Mouse (Mus musculus) neural tube, embryonic 14.5 days (tissue): ENCODE measurements around the gene Rbfox2. TPM values are rescaled to one million over a fixed set of nuclear protein-coding genes. Genes with fewer than 3 reads are reported as not detected.

Source experiments
- ATAC-seq: fragments of 200-750 bp; cut with Nextera tagmentation; 2 replicates; pipeline ENCODE4 v1.8.0; 2017; ENCODE audit warnings: low read depth, mild to moderate bottlenecking, moderate TSS enrichment, moderate library complexity
- H3K27ac ChIP-seq: fragments of 300-500 bp; sonication (generic); 2 replicates; pipeline ENCODE4 v1.5.1; 2014; ENCODE audit warnings: low read depth, mild to moderate bottlenecking, control low read depth, low read length, moderate library complexity, mixed read lengths
- H3K27me3 ChIP-seq: fragments of 300-500 bp; sonication (generic); 2 replicates; pipeline ENCODE4 v1.6.1; 2014; ENCODE audit warnings: low read length; ENCODE audit not compliant: control insufficient read depth, insufficient read depth
- H3K36me3 ChIP-seq: fragments of 300-500 bp; sonication (generic); 2 replicates; pipeline ENCODE4 v1.6.1; 2014; ENCODE audit warnings: low read length, mixed read lengths; ENCODE audit not compliant: control insufficient read depth, insufficient read depth
- H3K4me1 ChIP-seq: fragments of 300-500 bp; sonication (generic); 2 replicates; pipeline ENCODE4 v1.6.1; 2014; ENCODE audit warnings: low read length; ENCODE audit not compliant: control insufficient read depth, insufficient read depth
- H3K4me2 ChIP-seq: fragments of 300-500 bp; sonication (generic); 2 replicates; pipeline ENCODE4 v1.6.1; 2014; ENCODE audit warnings: mild to moderate bottlenecking, low read depth, low read length, control low read depth
- H3K4me3 ChIP-seq: fragments of 300-500 bp; sonication (generic); 2 replicates; pipeline ENCODE4 v1.5.1; 2014; ENCODE audit warnings: low read depth, low read length, control low read depth, mixed read lengths
- H3K9ac ChIP-seq: fragments of 300-500 bp; sonication (generic); replicated peaks from 2 replicates; pipeline ENCODE4 v1.6.1; 2014; ENCODE audit warnings: low read depth, mild to moderate bottlenecking, control low read depth, low read length, mixed read lengths
- H3K9me3 ChIP-seq: fragments of 300-500 bp; sonication (generic); 2 replicates; pipeline ENCODE4 v1.6.1; 2016; ENCODE audit warnings: low read length; ENCODE audit not compliant: control insufficient read depth
- WGBS: fragments of 180-500 bp; shearing (Covaris S2); extraction: QIAGEN DNeasy Blood & Tissue Kit; methylation state at CpG from one replicate; pipeline ENCODE4 v1.1.7; 2014; 5-methylcytosine and 5-hydroxymethylcytosine counted together
- polyA plus RNA-seq: library from polyadenylated mRNA; unstranded; fragments of >200 nt; fragmentation: Nextera tagmentation; extraction: Ambion mirVana; gene quantifications from 2 replicates; pipeline ENCODE4 v1.2.1, GENCODE M21; 2014

Gene Rbfox2
- polyA plus RNA-seq, 1 experiment from 2014 or later: 208 TPM

DNA sequence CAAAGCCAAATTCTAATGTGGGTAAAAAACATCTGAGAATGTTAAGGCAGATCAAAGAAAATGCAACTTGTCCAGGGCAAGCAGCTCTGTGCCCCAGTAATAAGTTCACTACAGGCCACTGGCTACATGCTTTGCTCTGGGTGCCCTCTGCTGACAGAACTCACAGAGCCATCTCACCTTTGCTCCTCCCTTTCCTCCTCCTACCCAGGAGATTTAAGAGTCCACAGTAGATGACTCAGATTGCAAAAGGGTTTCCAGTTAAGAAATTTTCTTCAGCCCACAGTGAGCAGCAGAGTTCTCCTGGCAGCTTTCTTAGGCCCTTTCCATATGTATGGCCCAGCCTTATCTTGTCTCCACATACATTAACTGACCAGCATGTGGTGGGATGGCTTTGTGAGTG, 86.7 kb downstream of the Rbfox2 start:
- H3K27ac ChIP-seq: no peak overlapping the region

GRCm38 (mm10) chr15:77219571-77219970, 87.2 kb downstream of the Rbfox2 start:
- no peak for ATAC-seq
- H3K9me3 ChIP-seq: no peaks in the 10 kb centered on the region
- H3K4me3 ChIP-seq: no peak overlapping the region
- H3K4me2 ChIP-seq: no peak overlapping the region
- no peaks in the 10 kb centered on the region for H3K36me3 ChIP-seq
- H3K27ac ChIP-seq: no peak overlapping the region
- 68% methylated on average over 1 of the region's 1 CpGs for WGBS
- no peak overlapping the region for H3K9ac ChIP-seq
- no peaks in the 10 kb centered on the region for H3K27me3 ChIP-seq
- H3K4me1 ChIP-seq: peaks cover 7% of the 10 kb centered on the region; the same call in 1 of the 2 replicates

More for the DNA sequence above, 86.7 kb downstream of the Rbfox2 start:
- Histone ChIP-seq H3K9me3 (no peaks in the 10 kb centered on the region), H3K9ac (no peak overlapping the region), H3K4me2 (no peak overlapping the region), H3K27me3 (no peaks in the 10 kb centered on the region), H3K36me3 (no peaks in the 10 kb centered on the region), H3K4me3 (no peak overlapping the region), H3K4me1 (peaks cover 7% of the 10 kb centered on the region; the same call in 1 of the 2 replicates)
- ATAC-seq: no peak

- WGBS: 95% methylated on average over 3 of the region's 3 CpGs
- ATAC-seq: no peak
- no peaks in the 10 kb centered on the region for H3K9me3 ChIP-seq
- no peak overlapping the region for H3K4me2 ChIP-seq
- H3K9ac ChIP-seq: no peak overlapping the region
- peaks cover 7% of the 10 kb centered on the region; the same call in 1 of the 2 replicates for H3K4me1 ChIP-seq
- no peaks in the 10 kb centered on the region for H3K27me3 ChIP-seq
- no peak overlapping the region for H3K4me3 ChIP-seq
- H3K27ac ChIP-seq: no peak overlapping the region
- H3K36me3 ChIP-seq: no peaks in the 10 kb centered on the region
Observed at GRCm38 (mm10) chr15:77218007-77218406, 88.8 kb downstream of the Rbfox2 start.

- 18% methylated on average over 1 of the region's 1 CpGs for whole genome bisulfite sequencing
- ATAC-seq: no peak
Observed at GRCm38 (mm10) chr15:77217523-77217922, 89.3 kb downstream of the Rbfox2 start.

DNA sequence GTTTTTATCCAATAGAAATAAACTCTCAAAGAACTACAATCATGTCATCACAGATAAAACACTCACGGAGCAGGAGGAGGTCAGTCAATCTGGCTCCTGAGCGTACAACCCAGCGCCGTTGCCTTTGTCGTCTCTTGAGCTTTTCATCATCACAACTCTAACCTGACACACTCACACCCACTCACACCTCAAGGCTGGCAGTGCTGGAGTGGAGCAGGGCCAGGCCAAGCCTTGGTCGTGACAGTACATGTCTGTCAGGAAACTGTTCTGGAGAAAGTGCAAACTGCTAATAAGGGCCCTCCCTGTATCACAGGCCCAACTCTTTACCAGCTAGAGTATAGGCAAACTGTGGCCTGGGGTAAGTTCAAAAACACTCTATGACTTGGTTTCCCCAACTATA, 90.1 kb downstream of the Rbfox2 start:
- 83% methylated on average over 6 of the region's 6 CpGs for WGBS
- no peak for ATAC-seq
- no peaks in the 10 kb centered on the region for H3K27me3 ChIP-seq

More at GRCm38 (mm10) chr15:77217523-77217922, 89.3 kb downstream of the Rbfox2 start:
- Histone ChIP-seq H3K27me3 (no peaks in the 10 kb centered on the region), H3K4me2 (no peak overlapping the region), H3K27ac (no peak overlapping the region), H3K9ac (no peak overlapping the region), H3K9me3 (no peaks in the 10 kb centered on the region), H3K4me1 (peaks cover 7% of the 10 kb centered on the region; the same call in 1 of the 2 replicates), H3K4me3 (no peak overlapping the region), H3K36me3 (no peaks in the 10 kb centered on the region)

DNA sequence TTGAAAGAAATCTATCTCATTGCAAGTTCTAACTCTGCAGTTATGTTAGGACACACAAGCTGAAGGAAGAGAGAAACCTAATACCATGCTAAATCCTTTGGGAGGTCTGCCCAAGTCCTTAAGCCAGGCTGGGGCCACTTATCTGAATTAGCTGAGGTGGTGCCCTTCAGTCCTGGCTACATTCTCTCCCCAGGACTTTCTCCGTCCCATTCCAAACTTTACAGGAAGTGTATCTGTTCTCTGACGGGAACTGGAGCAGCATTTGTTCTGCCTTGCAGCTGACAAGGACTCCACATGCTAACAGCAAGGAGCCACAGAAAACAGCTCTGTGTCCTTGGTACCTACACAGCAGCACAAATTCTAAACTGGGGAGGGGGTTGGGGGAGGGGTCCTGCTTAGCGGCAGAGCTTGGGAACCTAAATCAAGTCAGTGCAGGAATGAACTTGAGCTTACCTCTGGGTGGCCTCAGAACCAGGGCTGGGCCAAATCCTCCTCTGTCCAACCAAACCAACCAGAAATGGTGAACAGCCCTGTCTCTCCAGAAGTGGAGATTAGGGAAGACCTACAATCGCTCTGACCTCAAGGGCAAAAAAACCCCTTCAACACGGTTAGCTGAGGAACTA, 91.5 kb downstream of the Rbfox2 start:
- Histone ChIP-seq H3K27me3 (no peaks in the 10 kb centered on the region), H3K4me3 (no peak overlapping the region), H3K9me3 (no peaks in the 10 kb centered on the region), H3K36me3 (no peaks in the 10 kb centered on the region), H3K4me1 (peaks cover 7% of the 10 kb centered on the region; the same call in 1 of the 2 replicates), H3K27ac (no peak overlapping the region), H3K9ac (no peak overlapping the region), H3K4me2 (no peak overlapping the region)
- WGBS: 30% methylated on average over 5 of the region's 5 CpGs
- ATAC-seq: no peak

More for the DNA sequence above, 90.1 kb downstream of the Rbfox2 start:
- no peak overlapping the region for H3K4me2 ChIP-seq
- peaks cover 7% of the 10 kb centered on the region; the same call in 1 of the 2 replicates for H3K4me1 ChIP-seq
- no peak overlapping the region for H3K4me3 ChIP-seq
- no peaks in the 10 kb centered on the region for H3K36me3 ChIP-seq
- H3K9ac ChIP-seq: no peak overlapping the region
- H3K27ac ChIP-seq: no peak overlapping the region
- no peaks in the 10 kb centered on the region for H3K9me3 ChIP-seq

DNA sequence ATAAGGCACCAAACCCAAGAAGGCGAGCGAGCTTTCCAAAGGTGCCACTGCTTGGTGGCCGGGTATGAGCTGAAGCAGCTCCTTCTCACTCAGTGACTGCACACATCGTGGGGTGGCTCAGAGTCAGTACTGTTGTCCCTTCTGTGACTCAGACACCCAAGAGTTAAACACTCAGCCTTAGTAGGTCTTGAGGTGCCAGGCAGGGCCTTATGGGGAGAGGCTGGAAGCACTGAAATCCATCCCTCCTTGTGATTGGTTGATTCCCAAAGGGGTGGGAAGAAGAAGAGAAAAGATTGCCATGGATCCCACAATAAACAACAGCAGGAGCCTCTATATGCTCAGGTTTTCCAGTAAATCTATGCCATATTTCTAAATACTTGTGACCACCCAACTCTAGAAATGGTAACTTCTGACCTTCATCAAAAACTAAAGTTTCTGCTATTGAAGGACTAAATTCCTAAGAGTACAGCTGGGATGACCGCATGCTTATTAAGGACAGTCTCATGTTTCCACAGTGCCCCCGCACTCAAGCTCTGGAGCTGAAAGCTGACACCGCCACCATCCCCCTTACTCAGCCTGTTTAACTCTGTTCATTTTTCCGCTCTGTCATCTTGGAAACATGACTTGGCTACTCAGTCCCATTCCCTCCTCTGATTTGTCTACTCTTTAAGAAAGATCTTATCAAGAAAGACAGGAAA, 92.2 kb downstream of the Rbfox2 start:
- no peak for ATAC-seq
- 41% methylated on average over 8 of the region's 8 CpGs for WGBS

DNA sequence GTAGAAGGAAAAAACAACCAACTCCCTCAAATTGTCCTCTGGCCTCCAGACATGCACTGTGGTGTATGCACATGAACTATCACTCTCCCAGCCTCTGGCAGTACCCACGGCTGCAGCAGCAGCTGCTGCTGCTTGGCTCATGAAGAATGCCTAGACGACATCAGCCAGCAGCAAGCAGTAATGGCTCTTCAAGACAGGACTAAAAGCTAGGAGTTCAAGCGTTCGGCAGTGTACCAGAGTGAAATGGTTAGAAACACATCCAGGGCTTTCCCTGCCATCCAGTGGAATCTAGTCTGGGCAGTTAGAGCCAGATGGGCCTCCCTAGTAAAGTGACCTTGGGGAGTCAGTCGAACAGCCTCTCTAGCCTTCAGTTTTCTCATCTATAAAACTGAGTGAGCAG, 93.0 kb downstream of the Rbfox2 start:
- no peak overlapping the region for H3K9ac ChIP-seq
- no peak for ATAC-seq
- H3K9me3 ChIP-seq: no peaks in the 10 kb centered on the region
- no peak overlapping the region for H3K4me3 ChIP-seq
- no peaks in the 10 kb centered on the region for H3K27me3 ChIP-seq
- WGBS: 35% methylated on average over 5 of the region's 5 CpGs
- no peak overlapping the region for H3K27ac ChIP-seq
- no peak overlapping the region for H3K4me2 ChIP-seq
- peaks cover 7% of the 10 kb centered on the region; the same call in 1 of the 2 replicates for H3K4me1 ChIP-seq
- no peaks in the 10 kb centered on the region for H3K36me3 ChIP-seq

More for the DNA sequence above, 92.2 kb downstream of the Rbfox2 start:
- no peak overlapping the region for H3K9ac ChIP-seq
- H3K4me2 ChIP-seq: no peak overlapping the region
- no peaks in the 10 kb centered on the region for H3K36me3 ChIP-seq
- peaks cover 7% of the 10 kb centered on the region; the same call in 1 of the 2 replicates for H3K4me1 ChIP-seq
- H3K27me3 ChIP-seq: no peaks in the 10 kb centered on the region
- H3K9me3 ChIP-seq: no peaks in the 10 kb centered on the region
- no peak overlapping the region for H3K27ac ChIP-seq
- H3K4me3 ChIP-seq: no peak overlapping the region

- Histone ChIP-seq H3K4me1 (peaks cover 7% of the 10 kb centered on the region; the same call in 1 of the 2 replicates), H3K4me3 (no peak overlapping the region), H3K27me3 (no peaks in the 10 kb centered on the region), H3K27ac (no peak overlapping the region), H3K4me2 (no peak overlapping the region), H3K9ac (no peak overlapping the region), H3K9me3 (no peaks in the 10 kb centered on the region), H3K36me3 (no peaks in the 10 kb centered on the region)
- 76% methylated on average over 7 of the region's 7 CpGs for WGBS
- no peak for ATAC-seq
Observed at GRCm38 (mm10) chr15:77212818-77213217, 94.0 kb downstream of the Rbfox2 start.
